Mouse (Mus musculus) stomach, embryonic 14.5 days (tissue): ENCODE measurements around the gene Palld. TPM values are rescaled to one million over a fixed set of nuclear protein-coding genes. Genes with fewer than 3 reads are reported as not detected.

Source experiments
- ATAC-seq: fragments of 200-750 bp; cut with Nextera tagmentation; 2 replicates; pipeline ENCODE4 v1.8.0; 2017; ENCODE audit warnings: low read depth, moderate TSS enrichment; ENCODE audit not compliant: insufficient number of reproducible peaks, insufficient read depth, low FRiP score
- H3K27ac ChIP-seq: fragments of 300-500 bp; sonication (generic); 2 replicates; pipeline ENCODE4 v1.5.1; 2014; ENCODE audit warnings: mild to moderate bottlenecking, low read length, moderate library complexity, mixed read lengths
- H3K27me3 ChIP-seq: fragments of 300-500 bp; sonication (generic); 2 replicates; pipeline ENCODE4 v1.6.1; 2014; ENCODE audit warnings: low read length, control low read depth, mixed read lengths; ENCODE audit not compliant: control insufficient read depth, insufficient read depth
- H3K36me3 ChIP-seq: fragments of 300-500 bp; sonication (generic); 2 replicates; pipeline ENCODE4 v1.6.1; 2014; ENCODE audit warnings: mild to moderate bottlenecking, control low read depth, low read length, moderate library complexity, mixed read lengths; ENCODE audit not compliant: control insufficient read depth, insufficient read depth
- H3K4me1 ChIP-seq: fragments of 300-500 bp; sonication (generic); 2 replicates; pipeline ENCODE4 v1.6.1; 2014; ENCODE audit warnings: low read length, control low read depth, mixed read lengths; ENCODE audit not compliant: control insufficient read depth, insufficient read depth
- H3K4me2 ChIP-seq: fragments of 300-500 bp; sonication (generic); replicated peaks from 2 replicates; pipeline ENCODE4 v1.6.1; 2014; ENCODE audit warnings: low read depth, low read length, control low read depth
- H3K4me3 ChIP-seq: fragments of 300-500 bp; sonication (generic); 2 replicates; pipeline ENCODE4 v1.5.1; 2014; ENCODE audit warnings: low read depth, low read length, control low read depth
- H3K9ac ChIP-seq: fragments of 300-500 bp; sonication (generic); replicated peaks from 2 replicates; pipeline ENCODE4 v1.6.1; 2014; ENCODE audit warnings: low read depth, mild to moderate bottlenecking, control low read depth, low read length, moderate library complexity, mixed read lengths
- H3K9me3 ChIP-seq: fragments of 300-500 bp; sonication (generic); 2 replicates; pipeline ENCODE4 v1.6.1; 2016; ENCODE audit warnings: low read depth, low read length, control low read depth; ENCODE audit not compliant: control insufficient read depth
- WGBS: fragments of 180-500 bp; shearing (Covaris S2); extraction: QIAGEN DNeasy Blood & Tissue Kit; methylation state at CpG from one replicate; pipeline ENCODE4 v1.1.7; 2014; 5-methylcytosine and 5-hydroxymethylcytosine counted together
- polyA plus RNA-seq: library from polyadenylated mRNA; unstranded; fragments of >200 nt; fragmentation: Nextera tagmentation; extraction: Ambion mirVana; gene quantifications from 2 replicates; pipeline ENCODE4 v1.2.1, GENCODE M21; 2014

Gene Palld
- polyA plus RNA-seq, 1 experiment from 2014 or later: 91.0 TPM

GRCm38 (mm10) chr8:61539828-61540500 is 362.5 kb downstream of the Palld start:
- Histone ChIP-seq H3K4me2 (no peak overlapping the region), H3K9ac (no peak overlapping the region), H3K4me3 (no peak overlapping the region), H3K27ac (no peak overlapping the region), H3K9me3 (no peaks in the 10 kb centered on the region), H3K36me3 (peaks cover 40% of the 10 kb centered on the region), H3K27me3 (no peaks in the 10 kb centered on the region), H3K4me1 (peaks cover 6% of the 10 kb centered on the region; the same call in 1 of the 2 replicates)
- no peak for ATAC-seq
- WGBS: 37% methylated on average over 7 of the region's 7 CpGs

GRCm38 (mm10) chr8:61537471-61537870 is 365.0 kb downstream of the Palld start:
- Histone ChIP-seq H3K9ac (no peak overlapping the region), H3K27me3 (no peaks in the 10 kb centered on the region), H3K4me2 (no peak overlapping the region), H3K4me3 (no peak overlapping the region), H3K4me1 (no peaks in the 10 kb centered on the region), H3K27ac (no peak overlapping the region), H3K36me3 (peaks cover 36% of the 10 kb centered on the region), H3K9me3 (no peaks in the 10 kb centered on the region)
- 64% methylated on average over 5 of the region's 5 CpGs for WGBS
- ATAC-seq: no peak

- ATAC-seq: no peak
- H3K4me2 ChIP-seq: no peak overlapping the region
- no peak overlapping the region for H3K9ac ChIP-seq
- 81% methylated on average over 11 of the region's 11 CpGs for WGBS
- no peak overlapping the region for H3K27ac ChIP-seq
- H3K9me3 ChIP-seq: no peaks in the 10 kb centered on the region
- peaks cover 48% of the 10 kb centered on the region for H3K36me3 ChIP-seq
- H3K4me3 ChIP-seq: no peak overlapping the region
- no peaks in the 10 kb centered on the region for H3K27me3 ChIP-seq
- H3K4me1 ChIP-seq: no peaks in the 10 kb centered on the region
Measured at GRCm38 (mm10) chr8:61535472-61535871, 367.0 kb downstream of the Palld start.

GRCm38 (mm10) chr8:61533356-61533926 is 369.0 kb downstream of the Palld start:
- Histone ChIP-seq H3K27ac (no peak overlapping the region), H3K4me3 (no peak overlapping the region), H3K4me1 (no peaks in the 10 kb centered on the region; the same call in 1 of the 2 replicates), H3K27me3 (no peaks in the 10 kb centered on the region), H3K36me3 (peaks cover 42% of the 10 kb centered on the region), H3K9ac (no peak overlapping the region), H3K4me2 (no peak overlapping the region), H3K9me3 (no peaks in the 10 kb centered on the region)
- WGBS: 49% methylated on average over 16 of the region's 16 CpGs
- ATAC-seq: no peak

- WGBS: 57% methylated on average over 5 of the region's 5 CpGs
- Histone ChIP-seq H3K27ac (no peak overlapping the region), H3K36me3 (peaks cover 41% of the 10 kb centered on the region), H3K4me1 (no peaks in the 10 kb centered on the region; the same call in 1 of the 2 replicates), H3K9ac (no peak overlapping the region), H3K9me3 (no peaks in the 10 kb centered on the region), H3K4me3 (no peak overlapping the region), H3K27me3 (no peaks in the 10 kb centered on the region), H3K4me2 (no peak overlapping the region)
- ATAC-seq: no peak
Measured at GRCm38 (mm10) chr8:61532831-61533230, 369.7 kb downstream of the Palld start.

- H3K9me3 ChIP-seq: no peaks in the 10 kb centered on the region
- peaks cover 39% of the 10 kb centered on the region for H3K36me3 ChIP-seq
- WGBS: 74% methylated on average over 22 of the region's 22 CpGs
- no peak for ATAC-seq
- H3K4me2 ChIP-seq: no peak overlapping the region
- no peak overlapping the region for H3K27ac ChIP-seq
- no peak overlapping the region for H3K4me3 ChIP-seq
- no peaks in the 10 kb centered on the region for H3K27me3 ChIP-seq
- H3K4me1 ChIP-seq: no peaks in the 10 kb centered on the region; the same call in 1 of the 2 replicates
- no peak overlapping the region for H3K9ac ChIP-seq
Measured at GRCm38 (mm10) chr8:61531944-61532795, 370.3 kb downstream of the Palld start.

GRCm38 (mm10) chr8:61528642-61529041 is 373.8 kb downstream of the Palld start:
- Histone ChIP-seq H3K27me3 (no peaks in the 10 kb centered on the region), H3K36me3 (peaks cover 38% of the 10 kb centered on the region), H3K4me1 (no peaks in the 10 kb centered on the region; the same call in 1 of the 2 replicates), H3K4me3 (no peak overlapping the region), H3K9me3 (no peaks in the 10 kb centered on the region), H3K9ac (no peak overlapping the region), H3K27ac (0 out of 2 replicates have a peak overlapping the region, but pooled peaks have one; percentile 23), H3K4me2 (no peak overlapping the region)
- 69% methylated on average over 6 of the region's 6 CpGs for WGBS
- ATAC-seq: no peak

GRCm38 (mm10) chr8:61528197-61528596 is 374.3 kb downstream of the Palld start:
- Histone ChIP-seq H3K4me1 (no peaks in the 10 kb centered on the region; the same call in 1 of the 2 replicates), H3K9me3 (no peaks in the 10 kb centered on the region), H3K27ac (0 out of 2 replicates have a peak overlapping the region, but pooled peaks have one; percentile 1), H3K9ac (no peak overlapping the region), H3K4me2 (no peak overlapping the region), H3K4me3 (no peak overlapping the region), H3K36me3 (peaks cover 38% of the 10 kb centered on the region), H3K27me3 (no peaks in the 10 kb centered on the region)
- ATAC-seq: no peak
- 89% methylated on average over 9 of the region's 9 CpGs for WGBS
